Mouse (Mus musculus): ENCODE results near the gene Larp4b.

DNA sequence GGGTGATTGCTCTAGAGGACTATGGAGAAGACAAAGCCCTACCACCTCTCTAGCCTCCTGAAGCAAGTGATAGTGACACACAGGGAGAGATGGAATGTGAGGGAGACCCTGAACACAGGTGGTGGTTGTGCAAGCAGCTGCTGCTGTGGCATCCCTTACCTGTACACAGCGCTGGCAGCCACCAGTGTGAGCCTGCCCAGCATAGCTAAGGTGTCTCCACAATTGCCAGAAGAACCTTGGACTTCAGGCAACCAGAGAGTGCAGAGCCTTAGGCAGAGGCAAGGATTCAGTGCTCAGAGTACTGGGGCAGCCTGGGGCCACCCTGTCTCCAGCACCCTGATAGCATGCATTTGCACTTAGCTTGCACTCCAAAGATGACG, 105.8 kb downstream of the Larp4b start:
- no peak for TF ChIP-seq GATA1 (IDR thresholded peaks at IDR 0.05; ENCODE audit: borderline replicate concordance, low read length)
- TF ChIP-seq FLI1 (IDR thresholded peaks at IDR 0.05; ENCODE audit: low read length): no peak
